Mouse (Mus musculus) thymus, postnatal 0 days (tissue): ENCODE data around the gene Jakmip3. TPM values are rescaled to one million over a fixed set of nuclear protein-coding genes. Genes with fewer than 3 reads are reported as not detected.

Experiments
- polyA plus RNA-seq: library from polyadenylated mRNA; unstranded; fragments of >200 nt; fragmentation: Nextera tagmentation; extraction: Ambion mirVana; gene quantifications from 2 replicates; pipeline ENCODE4 v1.2.1, GENCODE M21; 2015

Jakmip3 gene
- polyA plus RNA-seq, 1 experiment from 2014 or later: not detected

Other genes starting within 250 kb of the Jakmip3 start
- gene Ppp2r2d, start 94.7 kb upstream of the Jakmip3 start, polyA plus RNA-seq: 26.5 and 32.3 TPM in 2 replicates
- gene Mapk1ip1, start 94.5 kb upstream of the Jakmip3 start, polyA plus RNA-seq: 16.2 and 16.7 TPM in 2 replicates
- 41.4 and 42.5 TPM in 2 replicates for gene Bnip3, start 31.2 kb upstream of the Jakmip3 start, polyA plus RNA-seq
- gene Dpysl4, start 145.3 kb downstream of the Jakmip3 start, polyA plus RNA-seq: 0.13 and 0.22 TPM in 2 replicates